Mouse (Mus musculus) heart, adult 2 months (tissue): ENCODE measurements around the gene Fars2. TPM values are rescaled to one million over a fixed set of nuclear protein-coding genes. Genes with fewer than 3 reads are reported as not detected.
A peak's percentile ranks its signal among the peaks of the same experiment; 100 is the strongest.

Experiments
- DNase-seq, 2 experiments: peaks; one replicate each; pipeline ENCODE4 v3.0.0; 2021
- H3K27ac ChIP-seq: fragments of 200-600 bp; 2 replicates; pipeline ENCODE4 v1.8.1; 2022
- H3K27me3 ChIP-seq: fragments of 200-500 bp; 2 replicates; pipeline ENCODE4 v1.6.1; 2012; ENCODE audit warnings: mild to moderate bottlenecking, low read length, inconsistent platforms, mixed read lengths; ENCODE audit not compliant: control insufficient read depth, insufficient read depth
- H3K36me3 ChIP-seq: fragments of 200-500 bp; 2 replicates; pipeline ENCODE4 v1.6.1; 2012; ENCODE audit warnings: low read length, inconsistent platforms; ENCODE audit not compliant: control insufficient read depth, insufficient read depth
- H3K4me1 ChIP-seq: fragments of 200-500 bp; 2 replicates; pipeline ENCODE4 v1.6.1; 2011; ENCODE audit warnings: low read length; ENCODE audit not compliant: control insufficient read depth, insufficient read depth
- H3K4me3 ChIP-seq: fragments of 200-600 bp; 2 replicates; pipeline ENCODE4 v1.8.1; 2022
- H3K79me2 ChIP-seq: fragments of 200-500 bp; replicated peaks from 2 replicates; pipeline ENCODE4 v1.6.1; 2012; ENCODE audit warnings: mild to moderate bottlenecking, inconsistent platforms, low read length, moderate library complexity, mixed read lengths; ENCODE audit not compliant: control insufficient read depth, insufficient read depth
- H3K9ac ChIP-seq: fragments of 200-500 bp; 2 replicates; pipeline ENCODE4 v1.6.1; 2012; ENCODE audit warnings: low read depth, mild to moderate bottlenecking, control low read depth, inconsistent platforms, low read length, mixed read lengths
- CTCF ChIP-seq: fragments of 200-600 bp; IDR thresholded peaks from 2 replicates; pipeline ENCODE4 v1.8.1; 2022; ENCODE audit warnings: antibody characterized with exemption, mild to moderate bottlenecking, moderate library complexity
- EP300 ChIP-seq: fragments of 200-500 bp; IDR thresholded peaks from 2 replicates; pipeline ENCODE4 v1.6.1; 2011; ENCODE audit warnings: low read depth, low read length, control low read depth; ENCODE audit not compliant: insufficient read depth
- POLR2A ChIP-seq: fragments of 200-500 bp; IDR thresholded peaks from 2 replicates; pipeline ENCODE4 v1.6.1; 2011; ENCODE audit warnings: mild to moderate bottlenecking, low read depth, low read length, control low read depth; ENCODE audit not compliant: insufficient read depth
- WGBS: fragments of 180-500 bp; shearing (Covaris S2); methylation state at CpG from one replicate; pipeline ENCODE4 v1.1.7; 2018; 5-methylcytosine and 5-hydroxymethylcytosine counted together
- intact Hi-C: fragments of 180-260 bp; cut with DNase I; formaldehyde crosslinking; loops from one replicate; pipeline ENCODE4 v1.15.1; 2025
- polyA plus RNA-seq: library from polyadenylated mRNA; depleted of rRNA; stranded (reverse); fragments of >200 nt; gene quantifications from 2 replicates; pipeline ENCODE4 v1.2.3, GENCODE M21; 2012
- total RNA-seq, 2 experiments: library from RNA; stranded (reverse); gene quantifications; 2 replicates each; pipeline ENCODE4 v1.2.3; 2021

Gene Fars2
- total and polyA plus RNA-seq, 3 experiments, result 73.3 to 85.7 (median 77.7) TPM

- no peaks in the 10 kb centered on the region for H3K36me3 ChIP-seq
- H3K4me3 ChIP-seq, result no peak overlapping the region
- H3K27me3 ChIP-seq, result no peaks in the 10 kb centered on the region
- no peak for DNase-seq
- 53% methylated on average over 2 of the region's 2 CpGs for WGBS
- H3K79me2 ChIP-seq, result no peaks in the 10 kb centered on the region
- no peak overlapping the region for H3K9ac ChIP-seq
- H3K4me1 ChIP-seq, result peaks cover 3% of the 10 kb centered on the region
- no peak for TF ChIP-seq POLR2A
- TF ChIP-seq EP300, result no peak
- TF ChIP-seq CTCF, result no peak
- intact Hi-C loops, result no loop called here
- H3K27ac ChIP-seq, result no peak overlapping the region
Measured at GRCm38 (mm10) chr13:36273497-36273896, 156.3 kb downstream of the Fars2 start.

- DNase-seq, result no peak
- H3K9ac ChIP-seq, result no peak overlapping the region
- 81% methylated on average over 2 of the region's 2 CpGs for WGBS
- no peaks in the 10 kb centered on the region for H3K36me3 ChIP-seq
- peaks cover 7% of the 10 kb centered on the region for H3K4me1 ChIP-seq
- TF ChIP-seq CTCF (peak; percentile 37), EP300 (no peak), POLR2A (no peak)
- no peak overlapping the region for H3K4me3 ChIP-seq
- intact Hi-C loops, result no loop called here
- no peak overlapping the region for H3K27ac ChIP-seq
- H3K27me3 ChIP-seq, result no peaks in the 10 kb centered on the region
- H3K79me2 ChIP-seq, result no peaks in the 10 kb centered on the region
Measured at GRCm38 (mm10) chr13:36276194-36276593, 159.0 kb downstream of the Fars2 start.

- no peak overlapping the region for H3K9ac ChIP-seq
- peaks cover 2% of the 10 kb centered on the region for H3K36me3 ChIP-seq
- intact Hi-C loops, result loop anchor here (2.0 kb wide), 1 partner anchor 1031 kb away; no protein-coding TSS in a partner anchor
- H3K27me3 ChIP-seq, result no peaks in the 10 kb centered on the region
- no peak overlapping the region for H3K27ac ChIP-seq
- TF ChIP-seq EP300 (peak; percentile 61; the same call in 1 of the 2 replicates), POLR2A (no peak), CTCF (peak; percentile 99; the same call in 1 of the 2 replicates)
- H3K4me3 ChIP-seq, result no peak overlapping the region
- H3K79me2 ChIP-seq, result no peaks in the 10 kb centered on the region
- peak; percentile 63 to 79 for DNase-seq
- peaks cover 6% of the 10 kb centered on the region; the same call in 1 of the 2 replicates for H3K4me1 ChIP-seq
- WGBS, result 4% methylated on average over 6 of the region's 6 CpGs
Measured at GRCm38 (mm10) chr13:36282018-36282417, 164.8 kb downstream of the Fars2 start.

- no peak for DNase-seq
- WGBS, result 82% methylated on average over 7 of the region's 7 CpGs
- peaks cover 6% of the 10 kb centered on the region; the same call in 1 of the 2 replicates for H3K4me1 ChIP-seq
- H3K27ac ChIP-seq, result no peak overlapping the region
- intact Hi-C loops, result loop anchor here (2.0 kb wide), 1 partner anchor 1030 kb away; no protein-coding TSS in a partner anchor
- H3K36me3 ChIP-seq, result peaks cover 2% of the 10 kb centered on the region
- no peak overlapping the region for H3K4me3 ChIP-seq
- no peak overlapping the region for H3K9ac ChIP-seq
- H3K79me2 ChIP-seq, result no peaks in the 10 kb centered on the region
- TF ChIP-seq CTCF (no peak), POLR2A (no peak), EP300 (no peak)
- H3K27me3 ChIP-seq, result no peaks in the 10 kb centered on the region
Measured at GRCm38 (mm10) chr13:36282785-36283544, 165.8 kb downstream of the Fars2 start.

GRCm38 (mm10) chr13:36283545-36284067, 166.4 kb downstream of the Fars2 start:
- no peak for DNase-seq
- no peaks in the 10 kb centered on the region for H3K79me2 ChIP-seq
- H3K4me3 ChIP-seq, result no peak overlapping the region
- H3K27me3 ChIP-seq, result no peaks in the 10 kb centered on the region
- intact Hi-C loops, result loop anchor here (2.0 kb wide), 1 partner anchor 1029 kb away; no protein-coding TSS in a partner anchor
- no peak overlapping the region for H3K9ac ChIP-seq
- TF ChIP-seq CTCF, result no peak
- no peak for TF ChIP-seq EP300
- no peak for TF ChIP-seq POLR2A
- H3K27ac ChIP-seq, result no peak overlapping the region
- WGBS, result 95% methylated on average over 7 of the region's 7 CpGs
- H3K4me1 ChIP-seq, result peaks cover 6% of the 10 kb centered on the region; the same call in 1 of the 2 replicates
- peaks cover 2% of the 10 kb centered on the region for H3K36me3 ChIP-seq

GRCm38 (mm10) chr13:36284097-36284496, 166.9 kb downstream of the Fars2 start:
- no peak overlapping the region for H3K4me3 ChIP-seq
- H3K4me1 ChIP-seq, result peaks cover 6% of the 10 kb centered on the region; the same call in 1 of the 2 replicates
- no peak overlapping the region for H3K9ac ChIP-seq
- H3K27ac ChIP-seq, result no peak overlapping the region
- DNase-seq, result no peak
- intact Hi-C loops, result no loop called here
- no peaks in the 10 kb centered on the region for H3K79me2 ChIP-seq
- WGBS, result 97% methylated on average over 1 of the region's 1 CpGs
- no peaks in the 10 kb centered on the region for H3K27me3 ChIP-seq
- TF ChIP-seq POLR2A (no peak), EP300 (no peak), CTCF (no peak)
- H3K36me3 ChIP-seq, result peaks cover 2% of the 10 kb centered on the region
